Mouse (Mus musculus) liver, embryonic 15.5 days (tissue): ENCODE data around the gene Pmvk. TPM values are rescaled to one million over a fixed set of nuclear protein-coding genes. Genes with fewer than 3 reads are reported as not detected.

Experiments used
- ATAC-seq: fragments of 200-750 bp; cut with Nextera tagmentation; 2 replicates; pipeline ENCODE4 v1.8.0; 2017; ENCODE audit warnings: moderate number of reproducible peaks, mild to moderate bottlenecking, moderate library complexity; ENCODE audit not compliant: insufficient read depth
- H3K27ac ChIP-seq: fragments of 300-500 bp; sonication (generic); replicated peaks from 2 replicates; pipeline ENCODE4 v1.5.1; 2015; ENCODE audit warnings: mild to moderate bottlenecking, inconsistent platforms
- H3K27me3 ChIP-seq: fragments of 300-500 bp; sonication (generic); 2 replicates; pipeline ENCODE4 v1.6.1; 2015; ENCODE audit warnings: mild to moderate bottlenecking, inconsistent platforms
- H3K36me3 ChIP-seq: fragments of 300-500 bp; sonication (generic); replicated peaks from 2 replicates; pipeline ENCODE4 v1.6.1; 2015; ENCODE audit warnings: moderate library complexity, mild to moderate bottlenecking, inconsistent platforms
- H3K4me1 ChIP-seq: fragments of 300-500 bp; sonication (generic); replicated peaks from 2 replicates; pipeline ENCODE4 v1.6.1; 2015; ENCODE audit warnings: inconsistent platforms
- H3K4me2 ChIP-seq: fragments of 300-500 bp; sonication (generic); 2 replicates; pipeline ENCODE4 v1.6.1; 2015; ENCODE audit warnings: moderate library complexity, mild to moderate bottlenecking, inconsistent platforms
- H3K4me3 ChIP-seq: fragments of 300-500 bp; sonication (generic); replicated peaks from 2 replicates; pipeline ENCODE4 v1.5.1; 2015; ENCODE audit warnings: mild to moderate bottlenecking, inconsistent platforms
- H3K9ac ChIP-seq: fragments of 300-500 bp; sonication (generic); 2 replicates; pipeline ENCODE4 v1.6.1; 2015; ENCODE audit warnings: moderate library complexity, mild to moderate bottlenecking, inconsistent platforms
- H3K9me3 ChIP-seq: fragments of 300-500 bp; sonication (generic); replicated peaks from 2 replicates; pipeline ENCODE4 v1.6.1; 2016; ENCODE audit warnings: inconsistent platforms
- WGBS: fragments of 180-500 bp; shearing (Covaris S2); methylation state at CpG from one replicate; pipeline ENCODE4 v1.1.7; 2015; ENCODE audit warnings: mixed read lengths; ENCODE audit not compliant: insufficient replicate concordance; 5-methylcytosine and 5-hydroxymethylcytosine counted together
- polyA plus RNA-seq: library from polyadenylated mRNA; unstranded; fragments of >200 nt; fragmentation: Nextera tagmentation; extraction: Ambion mirVana; gene quantifications from 2 replicates; pipeline ENCODE4 v1.2.1, GENCODE M21; 2015

Pmvk gene
- polyA plus RNA-seq, 1 experiment from 2014 or later = 35.7 TPM

DNA sequence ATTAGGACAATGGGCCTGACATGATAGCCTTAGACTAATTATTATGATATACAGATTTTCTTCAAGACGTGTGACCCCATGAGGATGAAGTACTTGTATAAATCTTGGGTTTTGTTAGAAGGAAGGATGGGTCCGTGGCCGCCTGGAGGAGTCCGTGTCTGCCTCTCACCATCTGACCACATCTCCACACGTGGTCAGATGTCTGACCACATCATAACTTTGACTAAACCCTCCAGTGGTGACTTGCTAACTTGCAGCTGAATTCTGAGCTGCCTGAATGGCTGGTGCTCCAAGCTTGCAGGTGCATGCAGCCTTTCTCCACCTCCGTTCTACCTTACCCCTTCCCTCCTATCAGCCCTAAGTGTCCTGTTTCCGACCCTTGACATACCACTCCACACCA lies 48.2 kb downstream of the Pmvk start:
- peaks cover 16% of the 10 kb centered on the region; the same call in 1 of the 2 replicates for H3K27me3 ChIP-seq
- 38% methylated on average over 7 of the region's 7 CpGs for WGBS
- ATAC-seq = no peak
- no peak overlapping the region for H3K9ac ChIP-seq
- no peak overlapping the region for H3K4me2 ChIP-seq
- H3K4me1 ChIP-seq = no peaks in the 10 kb centered on the region
- H3K27ac ChIP-seq = no peak overlapping the region
- no peaks in the 10 kb centered on the region for H3K9me3 ChIP-seq
- no peaks in the 10 kb centered on the region for H3K36me3 ChIP-seq
- H3K4me3 ChIP-seq = no peak overlapping the region

DNA sequence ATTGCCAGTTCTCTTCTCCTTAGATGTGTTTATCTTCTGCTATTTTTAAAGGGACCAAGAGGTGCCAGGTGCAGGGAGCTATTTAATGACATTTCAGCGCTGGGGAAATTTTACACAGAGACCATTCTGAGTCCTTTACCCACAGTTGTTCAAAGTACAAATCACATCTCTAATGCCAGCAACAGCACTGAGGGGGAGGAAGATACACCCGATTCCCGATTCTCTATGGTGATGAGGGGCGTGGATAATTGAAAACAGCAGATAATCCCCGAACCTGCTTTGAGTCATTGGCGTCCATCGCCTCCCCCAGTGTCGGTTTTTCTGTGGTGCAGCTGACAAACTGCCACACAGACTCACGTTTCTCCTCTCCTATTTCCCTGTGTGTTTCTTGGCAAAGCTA lies 53.7 kb downstream of the Pmvk start:
- Histone ChIP-seq H3K4me3 (no peak overlapping the region), H3K36me3 (no peaks in the 10 kb centered on the region), H3K27ac (no peak overlapping the region), H3K4me2 (no peak overlapping the region), H3K9me3 (no peaks in the 10 kb centered on the region), H3K4me1 (no peaks in the 10 kb centered on the region), H3K27me3 (peaks cover 69% of the 10 kb centered on the region), H3K9ac (no peak overlapping the region)
- ATAC-seq = no peak
- WGBS = 47% methylated on average over 9 of the region's 9 CpGs

DNA sequence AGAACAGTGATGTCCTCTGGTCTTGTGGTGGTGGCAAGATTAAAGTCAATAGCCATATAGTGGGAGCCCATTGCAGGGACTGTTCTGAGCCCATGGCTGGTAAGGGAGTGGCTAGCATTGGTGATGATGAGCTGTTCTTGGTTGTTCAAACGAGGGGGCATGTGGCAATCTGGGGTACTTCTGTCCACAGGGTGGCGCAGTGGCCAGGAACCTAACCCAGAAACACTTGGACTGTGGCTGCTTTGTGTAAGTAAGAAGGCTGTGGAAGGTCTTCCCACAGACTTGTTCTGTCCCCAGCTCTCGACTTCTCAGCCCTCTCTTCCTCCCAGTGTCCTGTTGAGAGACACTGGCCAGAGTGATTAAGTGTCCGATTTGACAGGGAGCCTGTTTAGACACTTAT lies 56.6 kb downstream of the Pmvk start:
- Histone ChIP-seq H3K4me2 (no peak overlapping the region), H3K27ac (no peak overlapping the region), H3K4me1 (0 out of 2 replicates have a peak, but pooled peaks cover 2% of the 10 kb centered on the region), H3K27me3 (peaks cover 74% of the 10 kb centered on the region), H3K4me3 (no peak overlapping the region), H3K36me3 (no peaks in the 10 kb centered on the region), H3K9ac (no peak overlapping the region), H3K9me3 (no peaks in the 10 kb centered on the region)
- 20% methylated on average over 4 of the region's 4 CpGs for WGBS
- ATAC-seq = no peak

DNA sequence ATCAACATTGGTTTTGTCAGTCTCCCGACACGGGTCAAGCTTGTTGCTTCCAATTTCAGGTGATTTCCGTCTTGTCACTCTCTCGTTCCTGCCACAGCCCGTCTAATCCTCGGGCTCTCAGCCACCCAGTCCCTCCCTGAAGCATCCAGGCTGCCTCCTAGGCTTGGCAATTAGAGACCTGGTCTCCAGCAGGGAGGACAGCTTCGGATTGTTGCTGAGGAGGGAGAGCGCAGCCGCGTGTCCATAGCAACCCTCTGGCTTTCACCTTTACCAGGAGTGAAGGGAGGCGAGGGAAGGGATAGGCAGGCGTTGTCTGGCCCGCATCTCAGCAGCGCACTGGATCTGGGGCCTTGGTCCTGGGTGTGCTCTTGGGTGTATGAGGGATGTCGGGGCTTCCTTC lies 57.1 kb downstream of the Pmvk start:
- Histone ChIP-seq H3K4me1 (0 out of 2 replicates have a peak, but pooled peaks cover 2% of the 10 kb centered on the region), H3K27ac (no peak overlapping the region), H3K36me3 (no peaks in the 10 kb centered on the region), H3K4me3 (no peak overlapping the region), H3K4me2 (no peak overlapping the region), H3K27me3 (peaks cover 70% of the 10 kb centered on the region), H3K9ac (no peak overlapping the region), H3K9me3 (no peaks in the 10 kb centered on the region; the same call in 1 of the 2 replicates)
- 28% methylated on average over 15 of the region's 15 CpGs for WGBS
- ATAC-seq = no peak

DNA sequence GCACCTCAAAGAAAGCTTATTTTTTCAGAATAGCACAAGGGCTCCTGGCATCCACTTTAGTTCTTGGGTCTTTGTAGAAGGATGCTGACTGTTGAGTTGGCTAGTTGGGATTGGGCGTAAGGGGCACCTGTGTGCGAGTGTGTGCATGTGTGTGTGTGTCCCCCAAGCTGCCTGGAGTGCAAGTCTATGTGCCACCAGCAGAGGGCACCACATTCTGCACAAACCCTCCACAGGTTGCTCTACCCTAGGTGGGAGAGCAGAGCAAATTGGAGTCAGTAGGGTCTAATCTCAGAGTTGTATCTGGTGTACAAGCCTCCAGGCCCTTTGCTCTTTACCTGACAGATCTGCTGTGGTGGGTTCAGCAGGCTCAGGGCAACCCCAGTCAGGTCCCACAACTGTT lies 57.9 kb downstream of the Pmvk start:
- H3K4me2 ChIP-seq = no peak overlapping the region
- H3K9ac ChIP-seq = no peak overlapping the region
- H3K4me1 ChIP-seq = 0 out of 2 replicates have a peak, but pooled peaks cover 2% of the 10 kb centered on the region
- H3K36me3 ChIP-seq = no peaks in the 10 kb centered on the region
- no peaks in the 10 kb centered on the region; the same call in 1 of the 2 replicates for H3K9me3 ChIP-seq
- no peak for ATAC-seq
- H3K27ac ChIP-seq = no peak overlapping the region
- no peak overlapping the region for H3K4me3 ChIP-seq
- WGBS = 66% methylated on average over 2 of the region's 2 CpGs
- peaks cover 62% of the 10 kb centered on the region for H3K27me3 ChIP-seq

DNA sequence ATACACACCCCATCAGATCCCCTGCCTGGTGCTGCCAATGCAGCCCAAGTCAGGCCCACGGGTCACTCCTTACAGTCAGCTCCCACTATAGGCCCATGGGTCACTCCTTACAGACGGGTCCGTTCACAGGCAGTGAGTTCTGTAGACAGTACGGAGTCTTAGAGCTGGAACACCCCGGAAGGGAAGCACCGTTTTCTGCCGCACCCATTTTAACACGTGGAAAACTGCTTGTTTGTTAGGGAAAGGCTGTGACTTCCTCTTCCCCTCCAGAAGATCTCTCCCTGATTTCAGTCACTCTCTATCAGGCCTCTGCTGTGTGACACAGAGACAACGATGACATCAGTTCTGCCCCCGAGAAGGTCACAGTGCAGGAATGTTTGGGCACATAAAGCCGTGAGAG lies 61.1 kb downstream of the Pmvk start:
- Histone ChIP-seq H3K9me3 (no peaks in the 10 kb centered on the region; the same call in 1 of the 2 replicates), H3K27ac (no peak overlapping the region), H3K4me1 (peaks cover 10% of the 10 kb centered on the region), H3K9ac (no peak overlapping the region), H3K36me3 (no peaks in the 10 kb centered on the region), H3K4me2 (no peak overlapping the region), H3K4me3 (no peak overlapping the region), H3K27me3 (peaks cover 54% of the 10 kb centered on the region)
- no peak for ATAC-seq
- 44% methylated on average over 11 of the region's 11 CpGs for WGBS

DNA sequence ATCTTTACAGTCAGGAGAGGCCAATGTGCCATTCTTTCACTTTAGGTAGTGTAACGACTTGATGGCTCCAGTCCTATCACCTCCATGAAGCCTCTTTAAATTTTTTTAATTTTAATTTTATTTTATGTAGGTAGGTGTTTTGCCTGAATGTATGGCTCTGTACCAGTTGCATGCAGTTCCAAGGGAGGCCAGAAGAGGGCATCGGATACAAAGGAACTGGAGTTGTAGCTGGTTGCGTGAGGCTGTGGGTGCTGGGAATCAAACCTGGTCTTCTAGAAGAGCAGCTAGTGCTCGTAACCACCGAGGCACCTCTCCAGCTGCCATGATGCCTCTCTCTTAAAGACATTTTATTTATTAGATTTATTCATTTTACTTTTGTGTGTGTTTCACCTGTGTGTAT lies 62.0 kb downstream of the Pmvk start:
- WGBS = 73% methylated on average over 5 of the region's 5 CpGs
- H3K36me3 ChIP-seq = no peaks in the 10 kb centered on the region
- H3K4me3 ChIP-seq = no peak overlapping the region
- H3K9ac ChIP-seq = no peak overlapping the region
- H3K4me1 ChIP-seq = peaks cover 16% of the 10 kb centered on the region
- peaks cover 54% of the 10 kb centered on the region for H3K27me3 ChIP-seq
- no peak overlapping the region for H3K4me2 ChIP-seq
- no peak for ATAC-seq
- H3K9me3 ChIP-seq = no peaks in the 10 kb centered on the region; the same call in 1 of the 2 replicates
- no peak overlapping the region for H3K27ac ChIP-seq

Other genes with a start within 250 kb of the Pmvk start
- gene Thbs3, start 239.4 kb upstream of the Pmvk start, polyA plus RNA-seq = 1.5 and 2.1 TPM in 2 replicates
- gene Mtx1, start 227.5 kb upstream of the Pmvk start, polyA plus RNA-seq = 103 and 104 TPM in 2 replicates
- gene Muc1, start 225.5 kb upstream of the Pmvk start, polyA plus RNA-seq = 0.50 TPM in 1 of 2 replicates, not detected in the other
- 116 and 126 TPM in 2 replicates for gene Krtcap2, start 208.6 kb upstream of the Pmvk start, polyA plus RNA-seq
- 0.23 and 0.31 TPM in 2 replicates for gene Trim46, start 208.2 kb upstream of the Pmvk start, polyA plus RNA-seq
- gene Dpm3, start 195.2 kb upstream of the Pmvk start, polyA plus RNA-seq = 45.4 and 54.4 TPM in 2 replicates
- 17.5 and 17.8 TPM in 2 replicates for gene Slc50a1, start 184.0 kb upstream of the Pmvk start, polyA plus RNA-seq
- 8.9 and 11.2 TPM in 2 replicates for gene Efna1, start 173.4 kb upstream of the Pmvk start, polyA plus RNA-seq
- 0.18 and 0.58 TPM in 2 replicates for gene Efna3, start 131.6 kb upstream of the Pmvk start, polyA plus RNA-seq
- 0.24 and 0.48 TPM in 2 replicates for gene Efna4, start 116.5 kb upstream of the Pmvk start, polyA plus RNA-seq
- gene Adam15, start 104.5 kb upstream of the Pmvk start, polyA plus RNA-seq = 8.8 and 12.7 TPM in 2 replicates
- gene Dcst2, start 92.6 kb upstream of the Pmvk start, polyA plus RNA-seq = 0.06 and 0.07 TPM in 2 replicates
- gene Dcst1, start 89.3 kb upstream of the Pmvk start, polyA plus RNA-seq = 0.05 TPM in 1 of 2 replicates, not detected in the other
- 2.3 and 3.3 TPM in 2 replicates for gene Zbtb7b, start 59.8 kb upstream of the Pmvk start, polyA plus RNA-seq
- gene Lenep, start 51.7 kb upstream of the Pmvk start, polyA plus RNA-seq = not detected in 2 replicates
- gene Flad1, start 42.7 kb upstream of the Pmvk start, polyA plus RNA-seq = 14.3 and 16.4 TPM in 2 replicates
- gene Cks1b, start 36.2 kb upstream of the Pmvk start, polyA plus RNA-seq = 210 and 229 TPM in 2 replicates
- 44.8 and 50.6 TPM in 2 replicates for gene Shc1, start 36.1 kb upstream of the Pmvk start, polyA plus RNA-seq
- gene Pygo2, start 24.3 kb upstream of the Pmvk start, polyA plus RNA-seq = 10.1 and 10.6 TPM in 2 replicates
- gene Pbxip1, start 17.8 kb upstream of the Pmvk start, polyA plus RNA-seq = 7.4 and 8.1 TPM in 2 replicates
- gene Kcnn3, start 65.6 kb downstream of the Pmvk start, polyA plus RNA-seq = 0.03 and 0.08 TPM in 2 replicates